Comparison of ENCODE assay signal across 26 mouse cellular contexts in genomic region chr2:120015882-120016281, GRCm38 (mm10). TPM values are rescaled to one million over a fixed set of nuclear protein-coding genes. Genes with fewer than 3 reads are reported as not detected.
A peak's percentile ranks its signal among the peaks of the same experiment; 100 is the strongest.
DNase-seq lines count a peak whose midpoint lies in the region; ATAC-seq and TF ChIP-seq lines count a peak whose summit lies in the region.
"Had no signal": no experiment of that assay in that cellular context is flagged by ENCODE, and none has a peak within 500 bp of the region (broad histone marks: within the 10 kb centered on the region; RNA-seq: fewer than 3 reads in every experiment).

No protein-coding gene starts in this region.

- peaks cover 3% of the 10 kb centered on the region; the same call in 1 of the 2 replicates for H3K4me1 ChIP-seq in heart, embryonic 15.5 days (replicated peaks)
- peaks cover 32% of the 10 kb centered on the region for H3K4me1 ChIP-seq in liver, embryonic 15.5 days (replicated peaks)
- H3K4me1 ChIP-seq in hindbrain, postnatal 0 days (ENCODE audit: insufficient read depth, low read length), result no peaks in the 10 kb centered on the region
- no peaks in the 10 kb centered on the region for H3K4me1 ChIP-seq in forebrain, embryonic 16.5 days (replicated peaks; ENCODE audit: control insufficient read depth, insufficient read depth, low read length)
- H3K4me1 ChIP-seq: embryonic facial prominence, embryonic 15.5 days; forebrain, embryonic 15.5 days; hindbrain, embryonic 15.5 days had no signal

- H3K9ac ChIP-seq in heart, embryonic 15.5 days, result 0 out of 2 replicates have a peak overlapping the region, but pooled peaks have one; percentile 3
- H3K9ac ChIP-seq in liver, embryonic 15.5 days, result no peak overlapping the region
- no peak overlapping the region for H3K9ac ChIP-seq in hindbrain, postnatal 0 days (replicated peaks; ENCODE audit: low read length)
- H3K9ac ChIP-seq in forebrain, embryonic 16.5 days (replicated peaks; ENCODE audit: low read depth, low read length), result no peak overlapping the region
- H3K9ac ChIP-seq: embryonic facial prominence, embryonic 15.5 days; forebrain, embryonic 15.5 days; hindbrain, embryonic 15.5 days had no signal

- intact Hi-C loops in heart, postnatal 25 days (cut with DNase I), result no loop called here

- H3K27ac ChIP-seq in heart, embryonic 15.5 days, result no peak overlapping the region
- no peak overlapping the region for H3K27ac ChIP-seq in liver, embryonic 15.5 days (replicated peaks)
- no peak overlapping the region for H3K27ac ChIP-seq in hindbrain, postnatal 0 days
- H3K27ac ChIP-seq in forebrain, embryonic 16.5 days (ENCODE audit: low read length), result no peak overlapping the region
- H3K27ac ChIP-seq: embryonic facial prominence, embryonic 15.5 days; forebrain, embryonic 15.5 days; heart, adult 2 months; hindbrain, embryonic 15.5 days had no signal

- 77% methylated on average over 4 of the region's 4 CpGs for WGBS in heart, embryonic 15.5 days
- 36% methylated on average over 4 of the region's 4 CpGs for WGBS in liver, embryonic 15.5 days (ENCODE audit: insufficient replicate concordance)
- WGBS in hindbrain, postnatal 0 days, result 91% methylated on average over 4 of the region's 4 CpGs
- WGBS in forebrain, embryonic 16.5 days, result 93% methylated on average over 4 of the region's 4 CpGs

- no peaks in the 10 kb centered on the region for H3K27me3 ChIP-seq in heart, embryonic 15.5 days
- no peaks in the 10 kb centered on the region for H3K27me3 ChIP-seq in liver, embryonic 15.5 days
- no peaks in the 10 kb centered on the region for H3K27me3 ChIP-seq in hindbrain, postnatal 0 days (ENCODE audit: insufficient read depth, low read length)
- no peaks in the 10 kb centered on the region for H3K27me3 ChIP-seq in forebrain, embryonic 16.5 days (replicated peaks; ENCODE audit: control insufficient read depth, insufficient read depth, low read length)
- H3K27me3 ChIP-seq: embryonic facial prominence, embryonic 15.5 days; forebrain, embryonic 15.5 days; hindbrain, embryonic 15.5 days; Patski had no signal

- TF ChIP-seq CTCF in hindbrain, postnatal 0 days (IDR thresholded peaks at IDR 0.05; ENCODE audit: low read depth), result no peak

- H3K9me3 ChIP-seq in heart, embryonic 15.5 days (replicated peaks), result no peaks in the 10 kb centered on the region
- no peaks in the 10 kb centered on the region for H3K9me3 ChIP-seq in liver, embryonic 15.5 days (replicated peaks)
- no peaks in the 10 kb centered on the region for H3K9me3 ChIP-seq in hindbrain, postnatal 0 days (ENCODE audit: low read length)
- H3K9me3 ChIP-seq in forebrain, embryonic 16.5 days (ENCODE audit: control insufficient read depth, low read length), result no peaks in the 10 kb centered on the region
- H3K9me3 ChIP-seq: embryonic facial prominence, embryonic 15.5 days; forebrain, embryonic 15.5 days; G1E; hindbrain, embryonic 15.5 days had no signal

- H3K36me3 ChIP-seq in heart, embryonic 15.5 days, result peaks cover 28% of the 10 kb centered on the region
- H3K36me3 ChIP-seq in liver, embryonic 15.5 days (replicated peaks), result 0 out of 2 replicates have a peak, but pooled peaks cover 6% of the 10 kb centered on the region
- peaks cover 72% of the 10 kb centered on the region for H3K36me3 ChIP-seq in hindbrain, postnatal 0 days (ENCODE audit: insufficient read depth, low read length)
- H3K36me3 ChIP-seq in forebrain, embryonic 16.5 days (ENCODE audit: control insufficient read depth, insufficient read depth), result peaks cover 23% of the 10 kb centered on the region

- no peak overlapping the region for H3K4me3 ChIP-seq in heart, embryonic 15.5 days
- no peak overlapping the region for H3K4me3 ChIP-seq in liver, embryonic 15.5 days (replicated peaks)
- H3K4me3 ChIP-seq in hindbrain, postnatal 0 days (ENCODE audit: low read length), result no peak overlapping the region
- H3K4me3 ChIP-seq in forebrain, embryonic 16.5 days (replicated peaks; ENCODE audit: low read length), result no peak overlapping the region
- H3K4me3 ChIP-seq: embryonic facial prominence, embryonic 15.5 days; erythroblast, embryonic 14.5 days; forebrain, embryonic 15.5 days; heart, adult 2 months; hindbrain, embryonic 15.5 days had no signal

- no peak for ATAC-seq in heart, embryonic 15.5 days (replicated peaks; ENCODE audit: insufficient number of reproducible peaks, insufficient read depth, low FRiP score, low read depth)
- peak; percentile 39; the same call in 1 of the 2 replicates for ATAC-seq in liver, embryonic 15.5 days (ENCODE audit: insufficient read depth)
- ATAC-seq in hindbrain, postnatal 0 days, result no peak
- no peak for ATAC-seq in forebrain, embryonic 16.5 days
- ATAC-seq in erythroid progenitor cell, adult 5-6 weeks (replicated peaks; ENCODE audit: low FRiP score, poor library complexity, severe bottlenecking), result no peak
- ATAC-seq: activated CD4-positive, CD25-positive, alpha-beta regulatory T cell, adult 4 months; CD4-positive, CD25-positive, alpha-beta regulatory T cell, adult 4 months; forebrain, embryonic 15.5 days; inflammation-experienced regulatory T-cells, adult 6 months; Patski had no signal

- H3K4me2 ChIP-seq in heart, embryonic 15.5 days, result no peak overlapping the region
- no peak overlapping the region for H3K4me2 ChIP-seq in liver, embryonic 15.5 days
- no peak overlapping the region for H3K4me2 ChIP-seq in hindbrain, postnatal 0 days (ENCODE audit: low read depth, low read length)
- H3K4me2 ChIP-seq in forebrain, embryonic 16.5 days (ENCODE audit: low read length), result no peak overlapping the region
- H3K4me2 ChIP-seq: embryonic facial prominence, embryonic 15.5 days; forebrain, embryonic 15.5 days; heart, embryonic 11.5 days; hindbrain, embryonic 15.5 days had no signal

- no peak for DNase-seq in heart, postnatal 25 days (ENCODE audit: low spot score)
- DNase-seq in c-Kit-positive CD71-positive TER-119-positive erythroid progenitor cells, embryonic 14.5 days (ENCODE audit: low spot score), result peak; percentile 28
- DNase-seq in hindbrain, postnatal 0 days (ENCODE audit: low spot score), result no peak
- DNase-seq: adrenal gland, postnatal 14 days; B cell, adult 2 months; cerebellum, adult 11 months; cerebellum, adult 8-10 months; cerebellum, postnatal 14 days; embryo, embryonic 11 days; gastrocnemius, postnatal 10 days; heart, adult 2 months; heart, postnatal 36 days had no signal

RNA-seq across cellular contexts. Expression of gene Jmjd7, which starts 11.4 kb away (rescaled TPM):
- 12.3 and 16.6 TPM in 2 replicates for polyA plus RNA-seq in heart, embryonic 15.5 days (2015; fragmentation: Nextera tagmentation; extraction: Ambion mirVana)
- total RNA-seq in heart, postnatal 25 days (2021), result 1 to 10 TPM; 7.1 to 9.1 TPM
- 4.7 and 6.0 TPM in 2 replicates for polyA plus RNA-seq in liver, embryonic 15.5 days (2015; fragmentation: Nextera tagmentation; extraction: Ambion mirVana)
- total RNA-seq in hindbrain, postnatal 0 days (2014; rRNA removed), result 16.3 and 18.7 TPM in 2 replicates
- 20.0 and 20.3 TPM in 2 replicates for polyA plus RNA-seq in hindbrain, postnatal 0 days (2015; fragmentation: Nextera tagmentation; extraction: Ambion mirVana)
- 16.2 and 17.4 TPM in 2 replicates for polyA plus RNA-seq in forebrain, embryonic 16.5 days (2015; fragmentation: Nextera tagmentation; extraction: Ambion mirVana)
- 1.4 TPM in 1 of 2 replicates, not detected in the other for total RNA-seq in erythroid progenitor cell, adult 5-6 weeks (2015; ENCODE audit: low replicate concordance)
- 0.64 TPM in 1 of 2 replicates, not detected in the other for total RNA-seq in erythroid progenitor cell, adult 5-6 weeks (2017; ENCODE audit: low replicate concordance)

RNA-seq across cellular contexts. Expression of gene Gm28042, which starts 11.4 kb away (rescaled TPM):
- 3.1 and 4.1 TPM in 2 replicates for polyA plus RNA-seq in heart, embryonic 15.5 days (2015; fragmentation: Nextera tagmentation; extraction: Ambion mirVana)
- under 1 TPM; 0.81 TPM for total RNA-seq in heart, postnatal 25 days (2021)
- polyA plus RNA-seq in liver, embryonic 15.5 days (2015; fragmentation: Nextera tagmentation; extraction: Ambion mirVana), result 0.43 and 0.54 TPM in 2 replicates
- 2.9 and 6.8 TPM in 2 replicates for total RNA-seq in hindbrain, postnatal 0 days (2014; rRNA removed)
- 1.3 and 1.8 TPM in 2 replicates for polyA plus RNA-seq in hindbrain, postnatal 0 days (2015; fragmentation: Nextera tagmentation; extraction: Ambion mirVana)
- polyA plus RNA-seq in forebrain, embryonic 16.5 days (2015; fragmentation: Nextera tagmentation; extraction: Ambion mirVana), result 4.6 and 7.2 TPM in 2 replicates
- not detected in 2 replicates for total RNA-seq in erythroid progenitor cell, adult 5-6 weeks (2015; ENCODE audit: low replicate concordance)
- not detected in 2 replicates for total RNA-seq in erythroid progenitor cell, adult 5-6 weeks (2017; ENCODE audit: low replicate concordance)

RNA-seq across cellular contexts. Expression of gene Pla2g4b, which starts 17.3 kb away (rescaled TPM):
- polyA plus RNA-seq in heart, embryonic 15.5 days (2015; fragmentation: Nextera tagmentation; extraction: Ambion mirVana), result 0.90 and 1.3 TPM in 2 replicates
- total RNA-seq in heart, postnatal 25 days (2021), result 1 to 10 TPM; 1.7 to 2.8 TPM
- polyA plus RNA-seq in liver, embryonic 15.5 days (2015; fragmentation: Nextera tagmentation; extraction: Ambion mirVana), result 0.08 and 0.21 TPM in 2 replicates
- 5.5 and 12.3 TPM in 2 replicates for total RNA-seq in hindbrain, postnatal 0 days (2014; rRNA removed)
- polyA plus RNA-seq in hindbrain, postnatal 0 days (2015; fragmentation: Nextera tagmentation; extraction: Ambion mirVana), result 0.30 and 0.33 TPM in 2 replicates
- polyA plus RNA-seq in forebrain, embryonic 16.5 days (2015; fragmentation: Nextera tagmentation; extraction: Ambion mirVana), result 2.4 and 4.0 TPM in 2 replicates
- total RNA-seq in erythroid progenitor cell, adult 5-6 weeks (2015; ENCODE audit: low replicate concordance), result 2.9 TPM in 1 of 2 replicates, not detected in the other
- total RNA-seq in erythroid progenitor cell, adult 5-6 weeks (2017; ENCODE audit: low replicate concordance), result not detected in 2 replicates

RNA-seq across cellular contexts. Expression of gene Mapkbp1, which starts 43.4 kb away (rescaled TPM):
- 1.8 and 3.0 TPM in 2 replicates for polyA plus RNA-seq in heart, embryonic 15.5 days (2015; fragmentation: Nextera tagmentation; extraction: Ambion mirVana)
- 1 to 10 TPM; 8.4 to 9.1 TPM for total RNA-seq in heart, postnatal 25 days (2021)
- polyA plus RNA-seq in liver, embryonic 15.5 days (2015; fragmentation: Nextera tagmentation; extraction: Ambion mirVana), result 0.22 and 0.24 TPM in 2 replicates
- 41.3 and 41.4 TPM in 2 replicates for total RNA-seq in hindbrain, postnatal 0 days (2014; rRNA removed)
- 5.3 and 5.5 TPM in 2 replicates for polyA plus RNA-seq in hindbrain, postnatal 0 days (2015; fragmentation: Nextera tagmentation; extraction: Ambion mirVana)
- 4.9 and 5.8 TPM in 2 replicates for polyA plus RNA-seq in forebrain, embryonic 16.5 days (2015; fragmentation: Nextera tagmentation; extraction: Ambion mirVana)
- total RNA-seq in erythroid progenitor cell, adult 5-6 weeks (2015; ENCODE audit: low replicate concordance), result under 0.01 and 0.42 TPM in 2 replicates
- 1.2 and 4.4 TPM in 2 replicates for total RNA-seq in erythroid progenitor cell, adult 5-6 weeks (2017; ENCODE audit: low replicate concordance)
